Mouse (Mus musculus): ENCODE measurements around the gene Trmt61a. TPM values are rescaled to one million over a fixed set of nuclear protein-coding genes. Genes with fewer than 3 reads are reported as not detected.

The Trmt61a gene
- polyA plus RNA-seq, 1 experiment from 2014 or later, result 5.0 TPM

GRCm38 (mm10) chr12:111670371-111670971 lies 7.4 kb upstream of the Trmt61a start:
- peak overlapping the region; percentile 93 for H3K9ac ChIP-seq (replicated peaks; ENCODE audit: low read depth, low read length)
- peak overlapping the region; percentile 96 for H3K4me2 ChIP-seq (ENCODE audit: low read depth, low read length)
- H3K27me3 ChIP-seq (ENCODE audit: control insufficient read depth, insufficient read depth, low read length), result no peaks in the 10 kb centered on the region
- H3K4me3 ChIP-seq (ENCODE audit: low read depth, low read length), result peak overlapping the region; percentile 85
- H3K9me3 ChIP-seq (ENCODE audit: control insufficient read depth, low read length), result no peaks in the 10 kb centered on the region
- peaks cover 21% of the 10 kb centered on the region for H3K4me1 ChIP-seq (ENCODE audit: control insufficient read depth, insufficient read depth, low read length)
- WGBS, result 2% methylated on average over 29 of the region's 29 CpGs
- 0 out of 2 replicates have a peak, but pooled peaks cover 7% of the 10 kb centered on the region for H3K36me3 ChIP-seq (ENCODE audit: control insufficient read depth, insufficient read depth, low read length)
- peak; percentile 5; the same call in 1 of the 2 replicates for ATAC-seq (ENCODE audit: low read depth)
- peak overlapping the region; percentile 90 for H3K27ac ChIP-seq (ENCODE audit: low read depth, low read length)

GRCm38 (mm10) chr12:111670976-111671375 lies 6.9 kb upstream of the Trmt61a start:
- Histone ChIP-seq H3K27me3 (ENCODE audit: control insufficient read depth, insufficient read depth, low read length) (no peaks in the 10 kb centered on the region), H3K4me1 (ENCODE audit: control insufficient read depth, insufficient read depth, low read length) (peaks cover 21% of the 10 kb centered on the region), H3K4me3 (ENCODE audit: low read depth, low read length) (peak overlapping the region; percentile 85), H3K9me3 (ENCODE audit: control insufficient read depth, low read length) (no peaks in the 10 kb centered on the region), H3K36me3 (ENCODE audit: control insufficient read depth, insufficient read depth, low read length) (0 out of 2 replicates have a peak, but pooled peaks cover 7% of the 10 kb centered on the region), H3K9ac (replicated peaks; ENCODE audit: low read depth, low read length) (peak overlapping the region; percentile 93), H3K27ac (ENCODE audit: low read depth, low read length) (peak overlapping the region; percentile 90), H3K4me2 (ENCODE audit: low read depth, low read length) (peak overlapping the region; percentile 96)
- WGBS, result under 1% methylated on average over 34 of the region's 35 CpGs
- 0 out of 2 replicates have a peak, but pooled peaks have one; percentile 5 for ATAC-seq (ENCODE audit: low read depth)

GRCm38 (mm10) chr12:111671431-111671902 lies 6.4 kb upstream of the Trmt61a start:
- Histone ChIP-seq H3K27ac (ENCODE audit: low read depth, low read length) (peak overlapping the region; percentile 90), H3K27me3 (ENCODE audit: control insufficient read depth, insufficient read depth, low read length) (no peaks in the 10 kb centered on the region), H3K9me3 (ENCODE audit: control insufficient read depth, low read length) (no peaks in the 10 kb centered on the region), H3K4me2 (ENCODE audit: low read depth, low read length) (peak overlapping the region; percentile 96), H3K4me1 (ENCODE audit: control insufficient read depth, insufficient read depth, low read length) (peaks cover 21% of the 10 kb centered on the region), H3K36me3 (ENCODE audit: control insufficient read depth, insufficient read depth, low read length) (0 out of 2 replicates have a peak, but pooled peaks cover 7% of the 10 kb centered on the region), H3K9ac (replicated peaks; ENCODE audit: low read depth, low read length) (peak overlapping the region; percentile 93), H3K4me3 (ENCODE audit: low read depth, low read length) (peak overlapping the region; percentile 85)
- under 1% methylated on average over 34 of the region's 34 CpGs for WGBS
- peak; percentile 70 for ATAC-seq (ENCODE audit: low read depth)

GRCm38 (mm10) chr12:111672176-111672575 lies 5.7 kb upstream of the Trmt61a start, which contains the start of gene Ckb:
Ckb (minus strand) TSS chr12:111672338.
- under 1% methylated on average over 31 of the region's 31 CpGs for WGBS
- Histone ChIP-seq H3K9ac (replicated peaks; ENCODE audit: low read depth, low read length) (peak within 1 kb of the TSS; percentile 93), H3K4me1 (ENCODE audit: control insufficient read depth, insufficient read depth, low read length) (peaks cover 26% of the 10 kb centered on the region), H3K36me3 (ENCODE audit: control insufficient read depth, insufficient read depth, low read length) (0 out of 2 replicates have a peak, but pooled peaks cover 7% of the 10 kb centered on the region), H3K4me3 (ENCODE audit: low read depth, low read length) (peak within 1 kb of the TSS; percentile 85), H3K9me3 (ENCODE audit: control insufficient read depth, low read length) (no peaks in the 10 kb centered on the region), H3K4me2 (ENCODE audit: low read depth, low read length) (peak within 1 kb of the TSS; percentile 96), H3K27ac (ENCODE audit: low read depth, low read length) (peak within 1 kb of the TSS; percentile 90), H3K27me3 (ENCODE audit: control insufficient read depth, insufficient read depth, low read length) (no peaks in the 10 kb centered on the region)
- peak; percentile 85 for ATAC-seq (ENCODE audit: low read depth)

GRCm38 (mm10) chr12:111672581-111672980 lies 5.3 kb upstream of the Trmt61a start:
- Histone ChIP-seq H3K9ac (replicated peaks; ENCODE audit: low read depth, low read length) (peak overlapping the region; percentile 93), H3K27ac (ENCODE audit: low read depth, low read length) (peak overlapping the region; percentile 90), H3K4me3 (ENCODE audit: low read depth, low read length) (peak overlapping the region; percentile 85), H3K4me2 (ENCODE audit: low read depth, low read length) (peak overlapping the region; percentile 96), H3K27me3 (ENCODE audit: control insufficient read depth, insufficient read depth, low read length) (no peaks in the 10 kb centered on the region), H3K4me1 (ENCODE audit: control insufficient read depth, insufficient read depth, low read length) (peaks cover 30% of the 10 kb centered on the region), H3K36me3 (ENCODE audit: control insufficient read depth, insufficient read depth, low read length) (0 out of 2 replicates have a peak, but pooled peaks cover 7% of the 10 kb centered on the region), H3K9me3 (ENCODE audit: control insufficient read depth, low read length) (no peaks in the 10 kb centered on the region)
- ATAC-seq (ENCODE audit: low read depth), result no peak; the same call in 1 of the 2 replicates
- 8% methylated on average over 12 of the region's 12 CpGs for WGBS

GRCm38 (mm10) chr12:111674850-111675486 lies 2.9 kb upstream of the Trmt61a start:
- Histone ChIP-seq H3K4me2 (ENCODE audit: low read depth, low read length) (no peak overlapping the region), H3K9me3 (ENCODE audit: control insufficient read depth, low read length) (no peaks in the 10 kb centered on the region), H3K27ac (ENCODE audit: low read depth, low read length) (no peak overlapping the region), H3K4me3 (ENCODE audit: low read depth, low read length) (no peak overlapping the region), H3K27me3 (ENCODE audit: control insufficient read depth, insufficient read depth, low read length) (no peaks in the 10 kb centered on the region), H3K9ac (replicated peaks; ENCODE audit: low read depth, low read length) (no peak overlapping the region), H3K4me1 (ENCODE audit: control insufficient read depth, insufficient read depth, low read length) (peaks cover 30% of the 10 kb centered on the region), H3K36me3 (ENCODE audit: control insufficient read depth, insufficient read depth, low read length) (0 out of 2 replicates have a peak, but pooled peaks cover under 1% of the 10 kb centered on the region)
- 66% methylated on average over 2 of the region's 2 CpGs for WGBS
- no peak for ATAC-seq (ENCODE audit: low read depth)

GRCm38 (mm10) chr12:111675797-111676580 lies 1.9 kb upstream of the Trmt61a start:
- H3K27ac ChIP-seq (ENCODE audit: low read depth, low read length), result no peak overlapping the region
- no peak overlapping the region for H3K9ac ChIP-seq (replicated peaks; ENCODE audit: low read depth, low read length)
- H3K4me3 ChIP-seq (ENCODE audit: low read depth, low read length), result no peak overlapping the region
- H3K27me3 ChIP-seq (ENCODE audit: control insufficient read depth, insufficient read depth, low read length), result no peaks in the 10 kb centered on the region
- no peak for ATAC-seq (ENCODE audit: low read depth)
- H3K9me3 ChIP-seq (ENCODE audit: control insufficient read depth, low read length), result no peaks in the 10 kb centered on the region
- no peaks in the 10 kb centered on the region for H3K36me3 ChIP-seq (ENCODE audit: control insufficient read depth, insufficient read depth, low read length)
- 81% methylated on average over 6 of the region's 6 CpGs for WGBS
- peaks cover 23% of the 10 kb centered on the region for H3K4me1 ChIP-seq (ENCODE audit: control insufficient read depth, insufficient read depth, low read length)
- H3K4me2 ChIP-seq (ENCODE audit: low read depth, low read length), result no peak overlapping the region

GRCm38 (mm10) chr12:111677421-111677820 lies 484 bp upstream of the Trmt61a start:
- no peaks in the 10 kb centered on the region for H3K9me3 ChIP-seq (ENCODE audit: control insufficient read depth, low read length)
- H3K4me2 ChIP-seq (ENCODE audit: low read depth, low read length), result peak overlapping the region; percentile 97
- peak overlapping the region; percentile 97 for H3K27ac ChIP-seq (ENCODE audit: low read depth, low read length)
- peak overlapping the region; percentile 68 for H3K9ac ChIP-seq (replicated peaks; ENCODE audit: low read depth, low read length)
- H3K4me3 ChIP-seq (ENCODE audit: low read depth, low read length), result peak overlapping the region; percentile 79
- H3K27me3 ChIP-seq (ENCODE audit: control insufficient read depth, insufficient read depth, low read length), result no peaks in the 10 kb centered on the region
- WGBS, result 19% methylated on average over 5 of the region's 5 CpGs
- peaks cover 23% of the 10 kb centered on the region for H3K4me1 ChIP-seq (ENCODE audit: control insufficient read depth, insufficient read depth, low read length)
- ATAC-seq (ENCODE audit: low read depth), result no peak; the same call in none of the 2 replicates
- no peaks in the 10 kb centered on the region for H3K36me3 ChIP-seq (ENCODE audit: control insufficient read depth, insufficient read depth, low read length)

All from neural tube, embryonic 14.5 days (tissue).